Mouse (Mus musculus) Patski (cell line): ENCODE measurements around the gene Vwce. TPM values are rescaled to one million over a fixed set of nuclear protein-coding genes. Genes with fewer than 3 reads are reported as not detected.

ENCODE experiments used
- ATAC-seq: fragments of 100-300 bp; one replicate; pipeline ENCODE4 v1.8.0; 2021
- CTCF ChIA-PET: fragments of 350-600 bp; sonication (Branson Sonifier 250); formaldehyde crosslinking; loops from one replicate; lab custom pipeline; 2022; ENCODE audit warnings: inconsistent platforms; lab: Charles Lee
- POLR2A ChIA-PET: fragments of 350-600 bp; sonication (Branson Sonifier 250); formaldehyde crosslinking; loops from one replicate; lab custom pipeline; 2022; ENCODE audit warnings: antibody characterized with exemption, inconsistent platforms; lab: Charles Lee
- DNase-seq: peaks from one replicate; pipeline ENCODE4 v3.0.0-alpha.2; 2011; ENCODE audit warnings: low read depth, low spot score
- H3K27me3 ChIP-seq: fragments of 371-371 bp; one replicate; pipeline ENCODE4 v1.5.1; 2021
- CTCF ChIP-seq: fragments of 100-300 bp; IDR thresholded peaks from one replicate; pipeline ENCODE4 v1.5.1; 2021
- in situ Hi-C: fragments of 300-500 bp; cut with MboI; formaldehyde crosslinking; loops from 3 replicates; pipeline ENCODE4 v1.11.1; 2018; ENCODE audit warnings: low pct_unique_long_range_greater_than_20kb, mixed read lengths
- polyA plus RNA-seq: library from polyadenylated mRNA; unstranded; gene quantifications from one replicate; pipeline ENCODE4 v1.2.3, GENCODE M21; 2021

The Vwce gene
- polyA plus RNA-seq, 1 experiment from 2014 or later, result 0.06 TPM

- DNase-seq (no peak), ATAC-seq (no peak)
- no peak for TF ChIP-seq CTCF
- ChIA-PET POLR2A (interaction anchor here (0.9 kb wide), 1 partner anchor 10 kb away, joined by 4 read pairs; no protein-coding TSS in a partner anchor), CTCF (interaction anchor here (5.2 kb wide), 1 partner anchor 10 kb away, joined by 26 read pairs; no protein-coding TSS in a partner anchor)
- no peaks in the 10 kb centered on the region for H3K27me3 ChIP-seq
- in situ Hi-C loops, result no loop called here
These were observed 64.3 kb downstream of the Vwce start for GRCm38 (mm10) chr19:10698131-10698991.

- in situ Hi-C loops, result no loop called here
- ChIA-PET POLR2A (interaction anchor here (1.0 to 2.1 kb wide), 2 partner anchors 8 to 16 kb away, joined by 3 to 5 read pairs; no protein-coding TSS in a partner anchor), CTCF (interaction anchor here (1.8 kb wide), 1 partner anchor 9 kb away, joined by 7 read pairs; no protein-coding TSS in a partner anchor)
- TF ChIP-seq CTCF, result no peak
- no peaks in the 10 kb centered on the region for H3K27me3 ChIP-seq
- DNase-seq (no peak), ATAC-seq (no peak)
These were observed 65.8 kb downstream of the Vwce start for GRCm38 (mm10) chr19:10699851-10700250.

- ChIA-PET CTCF (interaction anchor here (1.8 kb wide), 1 partner anchor 8 kb away, joined by 7 read pairs; no protein-coding TSS in a partner anchor), POLR2A (interaction anchor here (2.1 kb wide), 1 partner anchor 9 kb away, joined by 5 read pairs; no protein-coding TSS in a partner anchor)
- ATAC-seq (peak; percentile 23), DNase-seq (no peak)
- TF ChIP-seq CTCF, result no peak
- in situ Hi-C loops, result no loop called here
- no peaks in the 10 kb centered on the region for H3K27me3 ChIP-seq
These were observed 67.2 kb downstream of the Vwce start for GRCm38 (mm10) chr19:10701013-10701726.

DNA sequence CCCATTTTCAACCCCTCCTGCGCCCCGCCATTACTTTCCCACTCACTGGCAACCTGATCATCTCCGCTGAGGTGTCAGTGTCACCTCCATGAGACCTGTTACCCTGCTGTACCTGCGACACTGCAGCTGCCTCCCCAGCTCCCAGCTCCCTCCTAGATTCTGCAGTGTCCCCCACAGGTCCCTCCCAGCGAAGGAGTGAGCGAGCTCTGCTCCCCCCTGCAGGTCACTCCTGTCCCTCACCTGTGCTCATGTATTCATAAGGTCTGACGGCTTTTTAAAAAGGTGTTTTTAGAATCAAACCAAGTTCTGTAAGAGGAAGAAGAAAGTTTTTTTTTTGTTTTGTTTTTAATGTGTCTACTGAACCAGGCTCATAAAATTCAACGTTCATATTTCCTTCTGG lies 68.1 kb downstream of the Vwce start:
- DNase-seq, result no peak
- CTCF ChIA-PET, result interaction anchor here (1.1 kb wide), 1 partner anchor 100 kb away, joined by 3 read pairs; no protein-coding TSS in a partner anchor
- in situ Hi-C loops, result no loop called here
- POLR2A ChIA-PET, result no interaction called here
- no peaks in the 10 kb centered on the region for H3K27me3 ChIP-seq
- no peak for TF ChIP-seq CTCF
- ATAC-seq, result no peak

- CTCF ChIA-PET, result interaction anchor here (1.1 to 1.3 kb wide), 2 partner anchors 24 to 101 kb away, joined by 3 read pairs; no protein-coding TSS in a partner anchor
- TF ChIP-seq CTCF, result no peak
These were observed 69.5 kb downstream of the Vwce start for GRCm38 (mm10) chr19:10703470-10703869.

GRCm38 (mm10) chr19:10707087-10707875 lies 73.3 kb downstream of the Vwce start:
- no peak for TF ChIP-seq CTCF
- ChIA-PET POLR2A (interaction anchor here (1.2 to 3.2 kb wide), 3 partner anchors 16 to 29 kb away, joined by 4 to 12 read pairs (median 6); partner anchors contain the start of gene Pga5), CTCF (interaction anchor here (0.8 to 9.5 kb wide), 4 partner anchors 11 to 40 kb away, joined by 3 to 229 read pairs (median 21); partner anchors contain the start of genes Pga5 and Vps37c)
- no peaks in the 10 kb centered on the region for H3K27me3 ChIP-seq
- ATAC-seq, result no peak
- in situ Hi-C loops, result no loop called here
- no peak for DNase-seq

More at GRCm38 (mm10) chr19:10703470-10703869, 69.5 kb downstream of the Vwce start:
- ATAC-seq, result no peak
- in situ Hi-C loops, result no loop called here
- no peaks in the 10 kb centered on the region for H3K27me3 ChIP-seq
- DNase-seq, result no peak
- POLR2A ChIA-PET, result no interaction called here

GRCm38 (mm10) chr19:10707881-10708280 lies 73.9 kb downstream of the Vwce start:
- in situ Hi-C loops, result no loop called here
- no peak for TF ChIP-seq CTCF

GRCm38 (mm10) chr19:10708900-10709299 lies 74.9 kb downstream of the Vwce start:
- no peak for ATAC-seq
- no peak for TF ChIP-seq CTCF
- CTCF ChIA-PET, result interaction anchor here (0.7 to 9.5 kb wide), 19 partner anchors 9 to 270 kb away, joined by 3 to 229 read pairs (median 6); partner anchors contain the start of genes Pga5 and Vps37c
- DNase-seq, result no peak
- H3K27me3 ChIP-seq, result no peaks in the 10 kb centered on the region
- POLR2A ChIA-PET, result interaction anchor here (0.9 to 3.2 kb wide), 6 partner anchors 11 to 167 kb away, joined by 3 to 12 read pairs (median 4); partner anchors contain the start of gene Pga5
- in situ Hi-C loops, result no loop called here

More at GRCm38 (mm10) chr19:10707881-10708280, 73.9 kb downstream of the Vwce start:
- POLR2A ChIA-PET, result interaction anchor here (1.2 to 3.2 kb wide), 3 partner anchors 17 to 168 kb away, joined by 4 to 12 read pairs (median 6); partner anchors contain the start of gene Pga5
- H3K27me3 ChIP-seq, result no peaks in the 10 kb centered on the region
- DNase-seq (no peak), ATAC-seq (no peak)
- CTCF ChIA-PET, result interaction anchor here (0.8 to 9.5 kb wide), 6 partner anchors 12 to 116 kb away, joined by 3 to 229 read pairs (median 10); partner anchors contain the start of genes Pga5 and Vps37c
